Mouse (Mus musculus) intestine, embryonic 16.5 days (tissue): ENCODE data around the gene Atg16l1. TPM values are rescaled to one million over a fixed set of nuclear protein-coding genes. Genes with fewer than 3 reads are reported as not detected.

Source experiments
- ATAC-seq: fragments of 200-750 bp; cut with Nextera tagmentation; 2 replicates; pipeline ENCODE4 v1.8.0; 2017; ENCODE audit warnings: moderate TSS enrichment, moderate library complexity
- H3K27ac ChIP-seq: fragments of 300-500 bp; sonication (generic); 2 replicates; pipeline ENCODE4 v1.5.1; 2014; ENCODE audit warnings: mild to moderate bottlenecking, low read length
- H3K27me3 ChIP-seq: fragments of 300-500 bp; sonication (generic); replicated peaks from 2 replicates; pipeline ENCODE4 v1.6.1; 2014; ENCODE audit warnings: low read length, control low read depth, mixed read lengths; ENCODE audit not compliant: control insufficient read depth, insufficient read depth
- H3K36me3 ChIP-seq: fragments of 300-500 bp; sonication (generic); 2 replicates; pipeline ENCODE4 v1.6.1; 2014; ENCODE audit warnings: low read length, control low read depth; ENCODE audit not compliant: control insufficient read depth, insufficient read depth
- H3K4me1 ChIP-seq: fragments of 300-500 bp; sonication (generic); 2 replicates; pipeline ENCODE4 v1.6.1; 2014; ENCODE audit warnings: low read length, control low read depth, mixed read lengths; ENCODE audit not compliant: control insufficient read depth, insufficient read depth
- H3K4me2 ChIP-seq: fragments of 300-500 bp; sonication (generic); 2 replicates; pipeline ENCODE4 v1.6.1; 2014; ENCODE audit warnings: low read depth, low read length, control low read depth
- H3K4me3 ChIP-seq: fragments of 300-500 bp; sonication (generic); 2 replicates; pipeline ENCODE4 v1.5.1; 2014; ENCODE audit warnings: mild to moderate bottlenecking, low read length
- H3K9ac ChIP-seq: fragments of 300-500 bp; sonication (generic); 2 replicates; pipeline ENCODE4 v1.6.1; 2014; ENCODE audit warnings: low read depth, low read length
- H3K9me3 ChIP-seq: fragments of 300-500 bp; sonication (generic); 2 replicates; pipeline ENCODE4 v1.6.1; 2016; ENCODE audit warnings: low read length, control low read depth; ENCODE audit not compliant: control insufficient read depth
- whole genome bisulfite sequencing: fragments of 180-500 bp; shearing (Covaris S2); extraction: QIAGEN DNeasy Blood & Tissue Kit; methylation state at CpG from one replicate; pipeline ENCODE4 v1.1.7; 2014; 5-methylcytosine and 5-hydroxymethylcytosine counted together
- polyA plus RNA-seq: library from polyadenylated mRNA; unstranded; fragments of >200 nt; fragmentation: Nextera tagmentation; extraction: Ambion mirVana; gene quantifications from 2 replicates; pipeline ENCODE4 v1.2.1, GENCODE M21; 2015

Gene Atg16l1
- 21.7 and 24.6 TPM in 2 replicates for polyA plus RNA-seq

- Histone ChIP-seq H3K9ac (peak within 1 kb of the TSS; percentile 97), H3K4me2 (peak within 1 kb of the TSS; percentile 61), H3K36me3 (no peaks in the 10 kb centered on the region), H3K4me3 (peak within 1 kb of the TSS; percentile 99), H3K4me1 (peaks cover 7% of the 10 kb centered on the region), H3K27ac (peak within 1 kb of the TSS; percentile 94), H3K9me3 (no peaks in the 10 kb centered on the region), H3K27me3 (no peaks in the 10 kb centered on the region)
- WGBS = under 1% methylated on average over 79 of the region's 79 CpGs
- peak; percentile 99 for ATAC-seq
These were observed at the start of gene Atg16l1 for GRCm38 (mm10) chr1:87755641-87756470. Atg16l1 (plus strand) TSS chr1:87755870.

- no peak overlapping the region for H3K4me2 ChIP-seq
- no peak overlapping the region for H3K27ac ChIP-seq
- no peaks in the 10 kb centered on the region for H3K36me3 ChIP-seq
- no peak overlapping the region for H3K9ac ChIP-seq
- ATAC-seq = peak; percentile 56; the same call in 1 of the 2 replicates
- H3K9me3 ChIP-seq = no peaks in the 10 kb centered on the region
- no peaks in the 10 kb centered on the region for H3K4me1 ChIP-seq
- no peaks in the 10 kb centered on the region for H3K27me3 ChIP-seq
- 80% methylated on average over 3 of the region's 3 CpGs for WGBS
- no peak overlapping the region for H3K4me3 ChIP-seq
These were observed 49.3 kb upstream of the Atg16l1 start for GRCm38 (mm10) chr1:87706361-87706760.

DNA sequence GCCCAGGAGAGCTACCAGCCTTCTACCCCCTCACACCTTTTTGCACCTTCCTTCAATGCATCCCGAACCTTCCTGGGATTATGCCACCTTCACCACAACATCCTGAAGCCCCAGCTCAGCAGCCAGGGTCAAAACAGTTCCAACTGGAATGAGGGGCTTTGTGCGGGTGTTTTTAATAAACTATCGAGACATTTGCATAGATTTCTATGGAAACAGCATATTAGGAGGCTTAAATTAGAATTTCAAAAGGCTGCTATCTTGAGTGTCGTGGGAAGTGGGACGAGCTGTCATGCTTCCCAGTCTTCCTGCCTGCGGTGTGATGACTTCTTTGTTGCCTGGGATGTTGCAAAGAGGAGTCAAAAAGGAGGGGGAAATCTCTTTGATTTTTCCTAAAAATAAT is 46.6 kb upstream of the Atg16l1 start:
- 72% methylated on average over 6 of the region's 6 CpGs for WGBS
- Histone ChIP-seq H3K4me2 (no peak overlapping the region), H3K4me1 (no peaks in the 10 kb centered on the region), H3K4me3 (no peak overlapping the region), H3K27ac (no peak overlapping the region), H3K9ac (no peak overlapping the region), H3K36me3 (no peaks in the 10 kb centered on the region), H3K27me3 (no peaks in the 10 kb centered on the region), H3K9me3 (no peaks in the 10 kb centered on the region)
- ATAC-seq = no peak

GRCm38 (mm10) chr1:87709661-87710270 is 45.9 kb upstream of the Atg16l1 start:
- H3K4me1 ChIP-seq = no peaks in the 10 kb centered on the region
- WGBS = 78% methylated on average over 7 of the region's 7 CpGs

GRCm38 (mm10) chr1:87711938-87712613 is 43.6 kb upstream of the Atg16l1 start:
- no peaks in the 10 kb centered on the region for H3K36me3 ChIP-seq
- H3K27ac ChIP-seq = no peak overlapping the region
- H3K9me3 ChIP-seq = no peaks in the 10 kb centered on the region
- 79% methylated on average over 10 of the region's 10 CpGs for WGBS
- no peaks in the 10 kb centered on the region for H3K4me1 ChIP-seq
- H3K4me3 ChIP-seq = no peak overlapping the region
- H3K9ac ChIP-seq = no peak overlapping the region
- no peak overlapping the region for H3K4me2 ChIP-seq
- no peaks in the 10 kb centered on the region for H3K27me3 ChIP-seq
- ATAC-seq = peak; percentile 52; the same call in 1 of the 2 replicates

More at GRCm38 (mm10) chr1:87709661-87710270, 45.9 kb upstream of the Atg16l1 start:
- Histone ChIP-seq H3K27me3 (no peaks in the 10 kb centered on the region), H3K4me2 (no peak overlapping the region), H3K4me3 (no peak overlapping the region), H3K36me3 (no peaks in the 10 kb centered on the region), H3K9me3 (no peaks in the 10 kb centered on the region), H3K9ac (no peak overlapping the region), H3K27ac (no peak overlapping the region)
- ATAC-seq = no peak

GRCm38 (mm10) chr1:87712614-87712971 is 43.1 kb upstream of the Atg16l1 start:
- ATAC-seq = no peak
- H3K9me3 ChIP-seq = no peaks in the 10 kb centered on the region
- no peaks in the 10 kb centered on the region for H3K4me1 ChIP-seq
- H3K27me3 ChIP-seq = no peaks in the 10 kb centered on the region
- H3K9ac ChIP-seq = no peak overlapping the region
- no peak overlapping the region for H3K4me2 ChIP-seq
- H3K36me3 ChIP-seq = no peaks in the 10 kb centered on the region
- no peak overlapping the region for H3K4me3 ChIP-seq
- WGBS = 62% methylated on average over 1 of the region's 1 CpGs
- H3K27ac ChIP-seq = no peak overlapping the region

GRCm38 (mm10) chr1:87721382-87721781 is 34.3 kb upstream of the Atg16l1 start:
- H3K9me3 ChIP-seq = no peaks in the 10 kb centered on the region
- H3K9ac ChIP-seq = no peak overlapping the region
- H3K4me1 ChIP-seq = peaks cover 6% of the 10 kb centered on the region; the same call in 1 of the 2 replicates
- no peak for ATAC-seq
- H3K4me2 ChIP-seq = no peak overlapping the region
- no peak overlapping the region for H3K27ac ChIP-seq
- no peak overlapping the region for H3K4me3 ChIP-seq
- no peaks in the 10 kb centered on the region for H3K36me3 ChIP-seq
- 19% methylated on average over 8 of the region's 8 CpGs for WGBS
- no peaks in the 10 kb centered on the region for H3K27me3 ChIP-seq

DNA sequence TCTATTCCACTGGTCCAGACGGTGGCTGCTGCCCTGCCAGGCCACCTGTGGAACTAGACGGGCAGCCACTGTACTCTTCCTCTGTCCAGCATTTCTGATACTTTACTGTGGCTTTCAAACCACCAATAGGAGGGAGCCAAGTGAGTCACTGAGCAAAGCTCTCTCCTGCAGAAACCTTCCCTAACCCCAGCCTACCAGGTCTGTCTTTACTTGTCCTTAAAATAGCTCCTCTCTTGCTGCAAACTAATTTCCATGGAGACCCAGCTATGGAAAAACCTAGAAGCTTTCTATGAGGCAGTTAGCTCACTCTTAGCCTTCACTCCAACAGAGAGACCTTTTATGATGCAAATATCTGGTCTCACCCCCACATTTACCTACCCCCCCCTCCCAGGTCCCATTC is 33.6 kb upstream of the Atg16l1 start:
- no peaks in the 10 kb centered on the region for H3K27me3 ChIP-seq
- H3K4me2 ChIP-seq = no peak overlapping the region
- H3K9me3 ChIP-seq = no peaks in the 10 kb centered on the region
- H3K36me3 ChIP-seq = no peaks in the 10 kb centered on the region
- WGBS = 36% methylated on average over 2 of the region's 2 CpGs
- ATAC-seq = no peak
- no peak overlapping the region for H3K27ac ChIP-seq
- no peak overlapping the region for H3K4me3 ChIP-seq
- H3K4me1 ChIP-seq = peaks cover 6% of the 10 kb centered on the region; the same call in 1 of the 2 replicates
- H3K9ac ChIP-seq = no peak overlapping the region

- 75% methylated on average over 4 of the region's 4 CpGs for WGBS
- H3K4me3 ChIP-seq = no peak overlapping the region
- no peaks in the 10 kb centered on the region for H3K9me3 ChIP-seq
- no peak overlapping the region for H3K9ac ChIP-seq
- H3K4me2 ChIP-seq = no peak overlapping the region
- ATAC-seq = no peak
- H3K27ac ChIP-seq = no peak overlapping the region
- H3K27me3 ChIP-seq = no peaks in the 10 kb centered on the region; the same call in 1 of the 2 replicates
- peaks cover 6% of the 10 kb centered on the region; the same call in 1 of the 2 replicates for H3K4me1 ChIP-seq
- H3K36me3 ChIP-seq = no peaks in the 10 kb centered on the region
These were observed 32.3 kb upstream of the Atg16l1 start for GRCm38 (mm10) chr1:87723351-87723750.
